Mouse (Mus musculus): Measurements from ENCODE around the gene Tmprss9. TPM values are rescaled to one million over a fixed set of nuclear protein-coding genes. Genes with fewer than 3 reads are reported as not detected.

Gene Tmprss9
- total and polyA plus RNA-seq, 3 experiments: 0.15 to 0.25 TPM; not detected in 1

GRCm38 (mm10) chr10:80940988-80941347 is 69.3 kb downstream of the Tmprss9 start:
- no peaks in the 10 kb centered on the region for H3K9me3 ChIP-seq (replicated peaks; ENCODE audit: insufficient read depth, low read length)
- no peak for TF ChIP-seq NRF1 (IDR thresholded peaks at IDR 0.05; ENCODE audit: insufficient read depth, low read depth, low read length, poor library complexity, severe bottlenecking)
- no peak for TF ChIP-seq CHD1 (IDR thresholded peaks at IDR 0.05; ENCODE audit: low read depth, low read length)
- TF ChIP-seq RAD21 (IDR thresholded peaks at IDR 0.05; ENCODE audit: low read depth, low read length): no peak
- no peak for TF ChIP-seq MXI1 (IDR thresholded peaks at IDR 0.05; ENCODE audit: low read depth, low read length)
- TF ChIP-seq ETS1 (IDR thresholded peaks at IDR 0.05; ENCODE audit: low read depth, low read length): no peak
- no peak for TF ChIP-seq ZC3H11A (IDR thresholded peaks at IDR 0.05; ENCODE audit: low read depth, low read length)
- no peak for TF ChIP-seq UBTF (IDR thresholded peaks at IDR 0.05; ENCODE audit: borderline replicate concordance, insufficient read depth, low read depth, low read length)
- TF ChIP-seq USF1 (IDR thresholded peaks at IDR 0.05; ENCODE audit: low read depth, low read length): no peak
- no peak for TF ChIP-seq CTCF (IDR thresholded peaks at IDR 0.05 in 2 of 3, conservative IDR thresholded peaks at IDR 0.05 in 1 of 3; ENCODE audit: control insufficient read depth in 1 of 3, insufficient read depth in 1 of 3, low read depth in 2 of 3, low read length in 3 of 3, poor library complexity in 1 of 3, severe bottlenecking in 1 of 3)
- no peak for TF ChIP-seq MAZ (IDR thresholded peaks at IDR 0.05; ENCODE audit: low read depth, low read length)
- TF ChIP-seq MAX (IDR thresholded peaks at IDR 0.05; ENCODE audit: low read length): no peak
- H3K4me1 ChIP-seq (ENCODE audit: control insufficient read depth in 1 of 2, insufficient read depth in 2 of 2, low read length in 2 of 2): peaks cover 2 to 16% of the 10 kb centered on the region in 2 experiments; a peak in 3 of 4 replicates
- H3K27me3 ChIP-seq (ENCODE audit: control insufficient read depth in 1 of 2, insufficient read depth in 2 of 2, low read length in 2 of 2): no peaks in the 10 kb centered on the region
- H3K36me3 ChIP-seq (ENCODE audit: control insufficient read depth in 1 of 2, insufficient read depth in 2 of 2, low read length in 2 of 2): no peaks in the 10 kb centered on the region; a peak in 1 of 4 replicates
- no peak overlapping the region for H3K4me3 ChIP-seq (ENCODE audit: control insufficient read depth in 1 of 2, insufficient read depth in 1 of 2, low read depth in 2 of 2, low read length in 2 of 2)
- H3K27ac ChIP-seq (ENCODE audit: control insufficient read depth, low read depth, low read length): no peak overlapping the region
- H3K79me2 ChIP-seq (ENCODE audit: control insufficient read depth, insufficient read depth, low read length, poor library complexity): no peaks in the 10 kb centered on the region
- H3K9ac ChIP-seq (ENCODE audit: control insufficient read depth, low read depth, low read length, poor library complexity, severe bottlenecking): no peak overlapping the region
- DNase-seq (ENCODE audit: low read depth, low spot score): no peak

DNA sequence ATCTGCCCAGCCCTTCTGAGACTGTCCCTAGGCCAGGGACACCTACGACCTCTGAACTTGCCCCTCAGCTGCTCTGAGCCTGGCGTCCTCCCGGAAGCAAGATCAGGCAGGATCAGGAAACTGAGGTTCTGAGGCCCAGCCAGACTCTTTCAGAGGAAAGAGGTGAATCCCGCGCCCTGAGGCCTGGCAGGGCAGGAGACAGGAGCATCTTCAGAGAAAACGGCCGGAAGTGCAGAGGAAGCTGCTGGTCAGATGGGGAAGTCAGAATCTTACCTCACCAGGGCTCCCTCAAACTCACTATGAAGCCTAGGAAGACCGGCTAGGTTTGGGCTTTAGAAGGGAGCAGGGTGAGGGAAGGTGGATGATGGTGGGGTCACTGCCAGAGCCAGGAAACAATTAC is 71.3 kb downstream of the Tmprss9 start:
- H3K4me3 ChIP-seq (ENCODE audit: control insufficient read depth in 1 of 2, insufficient read depth in 1 of 2, low read depth in 2 of 2, low read length in 2 of 2): no peak overlapping the region
- no peak for DNase-seq (ENCODE audit: low read depth, low spot score)
- H3K27ac ChIP-seq (ENCODE audit: control insufficient read depth, low read depth, low read length): no peak overlapping the region
- no peaks in the 10 kb centered on the region for H3K9me3 ChIP-seq (replicated peaks; ENCODE audit: insufficient read depth, low read length)
- no peaks in the 10 kb centered on the region for H3K79me2 ChIP-seq (ENCODE audit: control insufficient read depth, insufficient read depth, low read length, poor library complexity)
- peaks cover 0 to 1% of the 10 kb centered on the region in 2 experiments; a peak in 1 of 4 replicates for H3K36me3 ChIP-seq (ENCODE audit: control insufficient read depth in 1 of 2, insufficient read depth in 2 of 2, low read length in 2 of 2)
- peaks cover 2 to 15% of the 10 kb centered on the region in 2 experiments; a peak in 2 of 4 replicates for H3K4me1 ChIP-seq (ENCODE audit: control insufficient read depth in 1 of 2, insufficient read depth in 2 of 2, low read length in 2 of 2)
- TF ChIP-seq RCOR1 (IDR thresholded peaks at IDR 0.05; ENCODE audit: low read depth, low read length) (no peak), E2F4 (IDR thresholded peaks at IDR 0.05; ENCODE audit: borderline replicate concordance, low read depth, low read length) (no peak), MYB (IDR thresholded peaks at IDR 0.05; ENCODE audit: low read depth, low read length) (no peak), TAL1 (IDR thresholded peaks at IDR 0.05; ENCODE audit: low read length) (no peak), MAX (IDR thresholded peaks at IDR 0.05; ENCODE audit: low read length) (no peak), NELFE (IDR thresholded peaks at IDR 0.05; ENCODE audit: low read depth, low read length) (no peak), TBP (IDR thresholded peaks at IDR 0.05; ENCODE audit: low read depth, low read length) (no peak)
- H3K27me3 ChIP-seq (ENCODE audit: control insufficient read depth in 1 of 2, insufficient read depth in 2 of 2, low read length in 2 of 2): no peaks in the 10 kb centered on the region
- H3K9ac ChIP-seq (ENCODE audit: control insufficient read depth, low read depth, low read length, poor library complexity, severe bottlenecking): no peak overlapping the region
